Comparison of ENCODE assay signal across 8 mouse cellular contexts in the genomic region with DNA sequence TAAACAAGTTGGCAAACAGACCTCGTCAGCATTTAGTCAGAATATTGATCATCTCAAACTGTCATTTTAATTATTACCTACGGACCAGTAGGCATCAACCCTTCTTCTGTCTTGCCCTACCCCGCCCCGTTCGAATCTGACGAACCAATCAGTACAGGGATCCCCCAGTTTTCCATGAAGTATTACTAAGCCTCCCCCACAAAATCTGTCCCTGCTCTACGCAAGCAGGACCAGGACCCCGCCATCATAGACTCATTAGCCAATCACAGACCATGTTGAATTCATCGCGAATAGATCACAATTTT. TPM values are rescaled to one million over a fixed set of nuclear protein-coding genes. Genes with fewer than 3 reads are reported as not detected.
DNase-seq lines count a peak whose midpoint lies in the region; ATAC-seq and TF ChIP-seq lines count a peak whose summit lies in the region.

TSS of gene Ebp (minus strand) at position 94 of the 305 bp plus-strand sequence.

- peak within 1 kb of the TSS; percentile 82 for H3K9ac ChIP-seq in liver, embryonic 12.5 days

- DNase-seq in spleen, adult 2 months (ENCODE audit: low read depth in 1 of 2, low spot score in 2 of 2), result peak in 1 of 2 experiments; percentile 3
- no peak for DNase-seq in spleen, adult 12 weeks (ENCODE audit: low spot score)
- DNase-seq in heart, adult 8-10 months (ENCODE audit: low spot score), result no peak
- no peak for DNase-seq in large intestine, adult 2 months (ENCODE audit: low read depth, low spot score)
- no peak for DNase-seq in spleen, postnatal 14 days (ENCODE audit: low spot score in 2 of 2)

- peak within 1 kb of the TSS; percentile 85 for H3K4me3 ChIP-seq in spleen, adult 2 months (ENCODE audit: extremely low read depth, insufficient read depth, insufficient read length)
- peak within 1 kb of the TSS; percentile 73 for H3K4me3 ChIP-seq in liver, embryonic 12.5 days
- H3K4me3 ChIP-seq in olfactory bulb, adult 2 months (ENCODE audit: insufficient read depth, low read depth, low read length), result peak within 1 kb of the TSS; percentile 53

- no peak for TF ChIP-seq POLR2A in spleen, adult 2 months (IDR thresholded peaks at IDR 0.05; ENCODE audit: low read depth, low read length)
- TF ChIP-seq POLR2A in olfactory bulb, adult 2 months (IDR thresholded peaks at IDR 0.05; ENCODE audit: insufficient read depth, low read depth, low read length), result no peak

- no peak for TF ChIP-seq CTCF in spleen, adult 2 months (IDR thresholded peaks at IDR 0.05; ENCODE audit: extremely low read depth, insufficient read depth, insufficient read length, insufficient replicate concordance)
- no peak for TF ChIP-seq CTCF in olfactory bulb, adult 2 months (IDR thresholded peaks at IDR 0.05; ENCODE audit: insufficient read depth, low read depth, low read length)

- no peaks in the 10 kb centered on the region for H3K9me3 ChIP-seq in liver, embryonic 12.5 days (replicated peaks)

- H3K4me1 ChIP-seq in spleen, adult 2 months (ENCODE audit: control insufficient read depth, insufficient read depth, insufficient read length), result no peaks in the 10 kb centered on the region; the same call in 1 of the 2 replicates
- peaks cover 9% of the 10 kb centered on the region for H3K4me1 ChIP-seq in liver, embryonic 12.5 days
- no peaks in the 10 kb centered on the region for H3K4me1 ChIP-seq in olfactory bulb, adult 2 months (ENCODE audit: control insufficient read depth, insufficient read depth, low read length)

- H3K4me2 ChIP-seq in liver, embryonic 12.5 days, result peak within 1 kb of the TSS; percentile 79

- WGBS in spleen, adult 2 months, result 32% methylated on average over 10 of the region's 10 CpGs
- 18% methylated on average over 10 of the region's 10 CpGs for WGBS in large intestine, adult 2 months
- whole genome bisulfite sequencing in liver, embryonic 12.5 days (ENCODE audit: insufficient replicate concordance), result 16% methylated on average over 10 of the region's 10 CpGs
- WGBS in olfactory bulb, adult 2 months, result 14% methylated on average over 10 of the region's 10 CpGs

- peak; percentile 40 for ATAC-seq in common myeloid progenitor, adult 5-6 weeks (replicated peaks; ENCODE audit: low read depth, poor library complexity, severe bottlenecking)
- peak; percentile 2; the same call in 1 of the 2 replicates for ATAC-seq in liver, embryonic 12.5 days

- H3K27me3 ChIP-seq in spleen, adult 2 months (ENCODE audit: control insufficient read depth, insufficient read depth, low read length), result no peaks in the 10 kb centered on the region
- no peaks in the 10 kb centered on the region for H3K27me3 ChIP-seq in liver, embryonic 12.5 days (replicated peaks)

- H3K27ac ChIP-seq in spleen, adult 2 months (ENCODE audit: insufficient read depth, low read length), result peak within 1 kb of the TSS; percentile 69
- peak within 1 kb of the TSS; percentile 80 for H3K27ac ChIP-seq in liver, embryonic 12.5 days
- H3K27ac ChIP-seq in olfactory bulb, adult 2 months (ENCODE audit: insufficient read depth, low read depth, low read length), result peak within 1 kb of the TSS; percentile 79; the same call in 1 of the 2 replicates

- 0 out of 2 replicates have a peak, but pooled peaks cover 1% of the 10 kb centered on the region for H3K36me3 ChIP-seq in spleen, adult 2 months (ENCODE audit: control insufficient read depth, insufficient read depth, low read length)
- 0 out of 2 replicates have a peak, but pooled peaks cover 3% of the 10 kb centered on the region for H3K36me3 ChIP-seq in liver, embryonic 12.5 days

RNA-seq across cellular contexts. Expression of gene Ebp, which starts in this region (rescaled TPM):
- polyA plus RNA-seq in spleen, adult 2 months (2012; rRNA removed), result 40.9 and 64.1 TPM in 2 replicates
- total RNA-seq in common myeloid progenitor, adult 5-6 weeks (2017), result 58.5 and 66.5 TPM in 2 replicates
- total RNA-seq in heart, adult 8-10 months (2022), result 10 to 100 TPM; 14.5 to 21.8 (median 17.8) TPM
- polyA plus RNA-seq in large intestine, adult 2 months (2012; rRNA removed), result 138 and 140 TPM in 2 replicates
- polyA plus RNA-seq in liver, embryonic 12.5 days (2016; fragmentation: Nextera tagmentation; extraction: Ambion mirVana), result 58.3 and 59.8 TPM in 2 replicates
- polyA plus RNA-seq in olfactory bulb, adult 2 months (2012; ENCODE audit: insufficient read depth, insufficient read length, low replicate concordance, missing spikeins), result not detected in 2 replicates

Comparison
In these comparisons a context has a peak if more than half of its experiments do, and no peak if none do; other contexts are left out.
1. RNA of gene Ebp (polyA plus RNA-seq): 138 to 140 TPM in large intestine, adult 2 months, 58.3 to 59.8 TPM in liver, embryonic 12.5 days and 40.9 to 64.1 TPM in spleen, adult 2 months; not detected in olfactory bulb, adult 2 months; every median in the first group is over 10 times any median in the second.
2. Peak in every context shown above with its lines, with median percentiles within 50 percentile points of each other: H3K27ac ChIP-seq and H3K4me3 ChIP-seq.